Mouse (Mus musculus): ENCODE measurements around the gene Thrb.
"Not testable (repeated sequence)": the region's sequence is repeated elsewhere in the genome, so short reads cannot be mapped to it uniquely, and the experiment has no call there.

Thrb gene

GRCm38 (mm10) chr14:17933475-17933874 is 273.4 kb downstream of the Thrb start:
- DNase-seq (ENCODE audit: low read depth in 1 of 2, low spot score in 2 of 2) = no peak

GRCm38 (mm10) chr14:17934779-17935178 is 274.7 kb downstream of the Thrb start:
- DNase-seq (ENCODE audit: low read depth in 1 of 2, low spot score in 2 of 2) = not testable (repeated sequence)

- no peak for DNase-seq (ENCODE audit: low read depth in 1 of 2, low spot score in 2 of 2)
Measured at GRCm38 (mm10) chr14:17954038-17954437, 294.0 kb downstream of the Thrb start.

- no peak for DNase-seq (ENCODE audit: low read depth in 1 of 2, low spot score in 2 of 2)
Measured at GRCm38 (mm10) chr14:17959901-17960300, 299.8 kb downstream of the Thrb start.

GRCm38 (mm10) chr14:17967117-17967726 is 307.2 kb downstream of the Thrb start:
- no peak for DNase-seq (ENCODE audit: low read depth in 1 of 2, low spot score in 2 of 2)

GRCm38 (mm10) chr14:17972132-17972531 is 312.1 kb downstream of the Thrb start:
- no peak for DNase-seq (ENCODE audit: low read depth in 1 of 2, low spot score in 2 of 2)

- DNase-seq (ENCODE audit: low read depth in 1 of 2, low spot score in 2 of 2) = no peak
Measured at GRCm38 (mm10) chr14:17972665-17973064, 312.6 kb downstream of the Thrb start.

GRCm38 (mm10) chr14:17975786-17976185 is 315.7 kb downstream of the Thrb start:
- DNase-seq (ENCODE audit: low read depth in 1 of 2, low spot score in 2 of 2) = no peak

- no peak for DNase-seq (ENCODE audit: low read depth in 1 of 2, low spot score in 2 of 2)
Measured at GRCm38 (mm10) chr14:17978259-17978658, 318.2 kb downstream of the Thrb start.

GRCm38 (mm10) chr14:17981258-17981657 is 321.2 kb downstream of the Thrb start:
- no peak for DNase-seq (ENCODE audit: low read depth in 1 of 2, low spot score in 2 of 2)

GRCm38 (mm10) chr14:17982017-17982416 is 322.0 kb downstream of the Thrb start:
- DNase-seq (ENCODE audit: low read depth in 1 of 2, low spot score in 2 of 2) = no peak

- no peak for DNase-seq (ENCODE audit: low read depth in 1 of 2, low spot score in 2 of 2)
Measured at GRCm38 (mm10) chr14:17983390-17983789, 323.3 kb downstream of the Thrb start.

GRCm38 (mm10) chr14:17983839-17984238 is 323.8 kb downstream of the Thrb start:
- no peak for DNase-seq (ENCODE audit: low read depth in 1 of 2, low spot score in 2 of 2)

- no peak for DNase-seq (ENCODE audit: low read depth in 1 of 2, low spot score in 2 of 2)
Measured at GRCm38 (mm10) chr14:17988580-17988979, 328.5 kb downstream of the Thrb start.

- no peak for DNase-seq (ENCODE audit: low read depth in 1 of 2, low spot score in 2 of 2)
Measured at GRCm38 (mm10) chr14:17989182-17989581, 329.1 kb downstream of the Thrb start.

GRCm38 (mm10) chr14:17990186-17990585 is 330.1 kb downstream of the Thrb start:
- no peak for DNase-seq (ENCODE audit: low read depth in 1 of 2, low spot score in 2 of 2)

GRCm38 (mm10) chr14:18001886-18002285 is 341.8 kb downstream of the Thrb start:
- no peak for DNase-seq (ENCODE audit: low read depth in 1 of 2, low spot score in 2 of 2)

- DNase-seq (ENCODE audit: low read depth in 1 of 2, low spot score in 2 of 2) = no peak
Measured at GRCm38 (mm10) chr14:18003686-18004085, 343.6 kb downstream of the Thrb start.

GRCm38 (mm10) chr14:18008524-18008923 is 348.5 kb downstream of the Thrb start:
- DNase-seq (ENCODE audit: low read depth in 1 of 2, low spot score in 2 of 2) = no peak

GRCm38 (mm10) chr14:18016604-18017003 is 356.5 kb downstream of the Thrb start:
- DNase-seq (ENCODE audit: low read depth in 1 of 2, low spot score in 2 of 2) = no peak

GRCm38 (mm10) chr14:18020128-18020527 is 360.1 kb downstream of the Thrb start:
- DNase-seq (ENCODE audit: low read depth in 1 of 2, low spot score in 2 of 2) = no peak

GRCm38 (mm10) chr14:18020636-18021035 is 360.6 kb downstream of the Thrb start:
- no peak for DNase-seq (ENCODE audit: low read depth in 1 of 2, low spot score in 2 of 2)

- no peak for DNase-seq (ENCODE audit: low read depth in 1 of 2, low spot score in 2 of 2)
Measured at GRCm38 (mm10) chr14:18021726-18022125, 361.7 kb downstream of the Thrb start.
